9 mouse cellular contexts compared by ENCODE assay signal in genomic region chr9:35523541-35523940, GRCm38 (mm10). TPM values are rescaled to one million over a fixed set of nuclear protein-coding genes. Genes with fewer than 3 reads are reported as not detected.
DNase-seq lines count a peak whose midpoint lies in the region; ATAC-seq and TF ChIP-seq lines count a peak whose summit lies in the region.
"Had no signal": no experiment of that assay in that cellular context is flagged by ENCODE, and none has a peak within 500 bp of the region (broad histone marks: within the 10 kb centered on the region; RNA-seq: fewer than 3 reads in every experiment).

No protein-coding gene starts in this region.

- peak; percentile 72 for DNase-seq in intestine, embryonic 14.5 days (ENCODE audit: low spot score)
- peak; percentile 54 to 58 for DNase-seq in cerebellum, postnatal 25 days
- peak; percentile 46 to 52 for DNase-seq in frontal cortex, postnatal 14 days (ENCODE audit: low spot score in 2 of 2)
- DNase-seq in right cerebral cortex, postnatal 14 days, result peak; percentile 28
- no peak for DNase-seq in spleen, postnatal 10 days (ENCODE audit: low spot score in 2 of 2)

- H3K36me3 ChIP-seq in intestine, embryonic 14.5 days (ENCODE audit: control insufficient read depth, insufficient read depth, low read length), result no peaks in the 10 kb centered on the region
- H3K36me3 ChIP-seq in intestine, postnatal 0 days (ENCODE audit: control insufficient read depth, insufficient read depth), result no peaks in the 10 kb centered on the region
- no peaks in the 10 kb centered on the region for H3K36me3 ChIP-seq in hindbrain, embryonic 16.5 days (ENCODE audit: control insufficient read depth, insufficient read depth, low read length)
- H3K36me3 ChIP-seq in lung, embryonic 15.5 days, result no peaks in the 10 kb centered on the region

- no peak overlapping the region for H3K4me3 ChIP-seq in intestine, embryonic 14.5 days (ENCODE audit: low read depth, low read length)
- H3K4me3 ChIP-seq in intestine, postnatal 0 days (ENCODE audit: low read depth, low read length), result no peak overlapping the region
- no peak overlapping the region for H3K4me3 ChIP-seq in hindbrain, embryonic 16.5 days (ENCODE audit: low read length)
- no peak overlapping the region for H3K4me3 ChIP-seq in lung, embryonic 15.5 days

- TF ChIP-seq CTCF in intestine, postnatal 0 days (IDR thresholded peaks at IDR 0.05; ENCODE audit: low read depth), result no peak

- no peaks in the 10 kb centered on the region for H3K9me3 ChIP-seq in intestine, embryonic 14.5 days (ENCODE audit: control insufficient read depth, low read length)
- no peaks in the 10 kb centered on the region for H3K9me3 ChIP-seq in intestine, postnatal 0 days (ENCODE audit: control insufficient read depth)
- no peaks in the 10 kb centered on the region for H3K9me3 ChIP-seq in hindbrain, embryonic 16.5 days (ENCODE audit: control insufficient read depth, low read length)
- no peaks in the 10 kb centered on the region for H3K9me3 ChIP-seq in lung, embryonic 15.5 days

- H3K4me1 ChIP-seq in intestine, embryonic 14.5 days (replicated peaks; ENCODE audit: control insufficient read depth, insufficient read depth, low read length), result peaks cover 9% of the 10 kb centered on the region
- no peaks in the 10 kb centered on the region for H3K4me1 ChIP-seq in intestine, postnatal 0 days (replicated peaks; ENCODE audit: control insufficient read depth, insufficient read depth, low read length)
- peaks cover 13% of the 10 kb centered on the region for H3K4me1 ChIP-seq in hindbrain, embryonic 16.5 days (ENCODE audit: control insufficient read depth, insufficient read depth, low read depth, low read length)
- peaks cover 17% of the 10 kb centered on the region for H3K4me1 ChIP-seq in lung, embryonic 15.5 days

- WGBS in intestine, embryonic 14.5 days, result 30% methylated on average over 5 of the region's 5 CpGs
- WGBS in intestine, postnatal 0 days, result 55% methylated on average over 5 of the region's 5 CpGs
- WGBS in hindbrain, embryonic 16.5 days, result 11% methylated on average over 5 of the region's 5 CpGs
- WGBS in lung, embryonic 15.5 days, result 29% methylated on average over 5 of the region's 5 CpGs

- no peak overlapping the region for H3K4me2 ChIP-seq in intestine, embryonic 14.5 days (ENCODE audit: low read length)
- no peak overlapping the region for H3K4me2 ChIP-seq in intestine, postnatal 0 days (replicated peaks; ENCODE audit: low read depth)
- H3K4me2 ChIP-seq in hindbrain, embryonic 16.5 days (ENCODE audit: low read length), result peak overlapping the region; percentile 37; the same call in 1 of the 2 replicates
- 0 out of 2 replicates have a peak overlapping the region, but pooled peaks have one; percentile 2 for H3K4me2 ChIP-seq in lung, embryonic 15.5 days

- ATAC-seq in intestine, embryonic 14.5 days (replicated peaks; ENCODE audit: low FRiP score, low TSS enrichment, low read depth), result peak; percentile 78
- ATAC-seq in intestine, postnatal 0 days, result no peak
- ATAC-seq in hindbrain, embryonic 16.5 days, result peak; percentile 88
- ATAC-seq in lung, embryonic 15.5 days (ENCODE audit: borderline replicate concordance, extremely low read depth, low FRiP score, low TSS enrichment), result peak; percentile 85; the same call in 1 of the 2 replicates

- H3K9ac ChIP-seq in intestine, embryonic 14.5 days (ENCODE audit: low read length), result no peak overlapping the region
- no peak overlapping the region for H3K9ac ChIP-seq in intestine, postnatal 0 days (ENCODE audit: low read depth, low read length)
- H3K9ac ChIP-seq in hindbrain, embryonic 16.5 days (ENCODE audit: low read depth, low read length), result no peak overlapping the region; the same call in 1 of the 2 replicates
- H3K9ac ChIP-seq in lung, embryonic 15.5 days, result no peak overlapping the region

- peak overlapping the region; percentile 62 for H3K27ac ChIP-seq in intestine, embryonic 14.5 days (ENCODE audit: low read depth)
- no peak overlapping the region for H3K27ac ChIP-seq in intestine, postnatal 0 days (ENCODE audit: low read depth, low read length)
- H3K27ac ChIP-seq in hindbrain, embryonic 16.5 days (ENCODE audit: low read depth, low read length), result peak overlapping the region; percentile 70
- H3K27ac ChIP-seq in lung, embryonic 15.5 days, result peak overlapping the region; percentile 37; the same call in 1 of the 2 replicates

- H3K27me3 ChIP-seq in intestine, embryonic 14.5 days (replicated peaks; ENCODE audit: control insufficient read depth, insufficient read depth, low read length), result no peaks in the 10 kb centered on the region
- no peaks in the 10 kb centered on the region for H3K27me3 ChIP-seq in intestine, postnatal 0 days (replicated peaks; ENCODE audit: control insufficient read depth, insufficient read depth, low read length)
- H3K27me3 ChIP-seq in hindbrain, embryonic 16.5 days (replicated peaks; ENCODE audit: control insufficient read depth, insufficient read depth, low read length), result no peaks in the 10 kb centered on the region; the same call in 1 of the 2 replicates
- no peaks in the 10 kb centered on the region; the same call in 1 of the 2 replicates for H3K27me3 ChIP-seq in lung, embryonic 15.5 days

RNA-seq across cellular contexts. Expression of gene Gm1113, which starts 5.5 kb away (rescaled TPM):
- polyA plus RNA-seq in intestine, embryonic 14.5 days (2014; fragmentation: Nextera tagmentation; extraction: Ambion mirVana), result not detected in 2 replicates
- not detected in 2 replicates for polyA plus RNA-seq in intestine, postnatal 0 days (2015; fragmentation: Nextera tagmentation; extraction: Ambion mirVana)
- polyA plus RNA-seq in hindbrain, embryonic 16.5 days (2015; fragmentation: Nextera tagmentation; extraction: Ambion mirVana), result not detected in 2 replicates
- not detected in 2 replicates for polyA plus RNA-seq in lung, embryonic 15.5 days (2015; fragmentation: Nextera tagmentation; extraction: Ambion mirVana)
- polyA plus RNA-seq: testis, adult 2 months had no signal

RNA-seq across cellular contexts. Expression of gene Ddx25, which starts 34.8 kb away (rescaled TPM):
- polyA plus RNA-seq in intestine, embryonic 14.5 days (2014; fragmentation: Nextera tagmentation; extraction: Ambion mirVana), result 2.1 and 3.1 TPM in 2 replicates
- 0.27 and 0.50 TPM in 2 replicates for polyA plus RNA-seq in intestine, postnatal 0 days (2015; fragmentation: Nextera tagmentation; extraction: Ambion mirVana)
- 28.6 and 30.1 TPM in 2 replicates for polyA plus RNA-seq in hindbrain, embryonic 16.5 days (2015; fragmentation: Nextera tagmentation; extraction: Ambion mirVana)
- 1.2 and 1.3 TPM in 2 replicates for polyA plus RNA-seq in lung, embryonic 15.5 days (2015; fragmentation: Nextera tagmentation; extraction: Ambion mirVana)

RNA-seq across cellular contexts. Expression of gene Pus3, which starts 34.9 kb away (rescaled TPM):
- polyA plus RNA-seq in intestine, embryonic 14.5 days (2014; fragmentation: Nextera tagmentation; extraction: Ambion mirVana), result 21.7 and 23.9 TPM in 2 replicates
- 6.5 and 6.6 TPM in 2 replicates for polyA plus RNA-seq in intestine, postnatal 0 days (2015; fragmentation: Nextera tagmentation; extraction: Ambion mirVana)
- polyA plus RNA-seq in hindbrain, embryonic 16.5 days (2015; fragmentation: Nextera tagmentation; extraction: Ambion mirVana), result 14.1 and 15.2 TPM in 2 replicates
- 15.1 and 15.9 TPM in 2 replicates for polyA plus RNA-seq in lung, embryonic 15.5 days (2015; fragmentation: Nextera tagmentation; extraction: Ambion mirVana)

RNA-seq across cellular contexts. Expression of gene Pate2, which starts 46.5 kb away (rescaled TPM):
- 0.31 and 0.43 TPM in 2 replicates for polyA plus RNA-seq in intestine, embryonic 14.5 days (2014; fragmentation: Nextera tagmentation; extraction: Ambion mirVana)
- polyA plus RNA-seq in intestine, postnatal 0 days (2015; fragmentation: Nextera tagmentation; extraction: Ambion mirVana), result 0.27 and 0.31 TPM in 2 replicates
- polyA plus RNA-seq in hindbrain, embryonic 16.5 days (2015; fragmentation: Nextera tagmentation; extraction: Ambion mirVana), result 0.73 and 0.77 TPM in 2 replicates
- 0.72 TPM in 2 replicates for polyA plus RNA-seq in lung, embryonic 15.5 days (2015; fragmentation: Nextera tagmentation; extraction: Ambion mirVana)

RNA-seq across cellular contexts. Expression of gene Hyls1, which starts 46.7 kb away (rescaled TPM):
- 14.4 and 14.6 TPM in 2 replicates for polyA plus RNA-seq in intestine, embryonic 14.5 days (2014; fragmentation: Nextera tagmentation; extraction: Ambion mirVana)
- 4.2 and 4.9 TPM in 2 replicates for polyA plus RNA-seq in intestine, postnatal 0 days (2015; fragmentation: Nextera tagmentation; extraction: Ambion mirVana)
- polyA plus RNA-seq in hindbrain, embryonic 16.5 days (2015; fragmentation: Nextera tagmentation; extraction: Ambion mirVana), result 14.8 and 17.6 TPM in 2 replicates
- polyA plus RNA-seq in lung, embryonic 15.5 days (2015; fragmentation: Nextera tagmentation; extraction: Ambion mirVana), result 19.0 and 19.5 TPM in 2 replicates

Comparison
In these comparisons a context has a peak if more than half of its experiments do, and no peak if none do; other contexts are left out.
1. DNase-seq: peak in intestine, embryonic 14.5 days (single experiment), cerebellum, postnatal 25 days (2 of 2), frontal cortex, postnatal 14 days (2 of 2) and right cerebral cortex, postnatal 14 days (single experiment); none in spleen, postnatal 10 days (0 of 2).
2. H3K4me2 ChIP-seq: peak in hindbrain, embryonic 16.5 days (single experiment) and lung, embryonic 15.5 days (single experiment); none in intestine, embryonic 14.5 days (single experiment) and intestine, postnatal 0 days (single experiment).